Mouse (Mus musculus): ENCODE results near the gene Clip2. TPM values are rescaled to one million over a fixed set of nuclear protein-coding genes. Genes with fewer than 3 reads are reported as not detected.

The Clip2 gene
- polyA plus RNA-seq, 1 experiment = 14.2 TPM

DNA sequence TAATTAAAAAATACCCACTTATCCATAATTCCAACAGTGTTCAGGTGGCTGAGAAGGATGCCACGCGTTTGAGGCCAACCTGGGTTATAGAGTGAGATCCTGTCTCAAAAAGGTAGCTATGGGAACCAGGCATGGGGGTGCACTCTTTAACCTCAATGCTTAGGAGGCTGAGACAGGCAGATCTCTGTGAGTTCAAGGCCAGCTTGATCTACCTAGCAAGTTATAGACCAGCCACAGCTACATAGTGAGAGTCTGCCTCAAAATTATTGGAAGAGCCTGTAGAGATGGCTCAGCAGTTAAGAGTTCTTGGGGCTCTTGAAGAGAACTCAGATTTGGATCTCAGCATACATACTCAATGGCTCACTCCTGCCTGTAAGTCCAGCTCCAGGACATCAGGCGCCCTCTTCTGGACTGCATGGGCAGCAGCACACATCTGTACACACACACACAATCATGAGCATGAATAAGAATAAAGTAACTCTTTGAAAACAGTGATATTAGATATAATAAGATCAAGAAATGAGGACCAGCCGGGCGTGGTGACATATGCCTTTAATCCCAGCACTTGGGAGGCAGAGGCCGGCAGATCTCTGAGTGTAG is 77.1 kb downstream of the Clip2 start:
- Histone ChIP-seq H3K36me3 (ENCODE audit: control insufficient read depth, insufficient read depth) (no peaks in the 10 kb centered on the region), H3K4me3 (no peak overlapping the region), H3K79me2 (ENCODE audit: control insufficient read depth, insufficient read depth) (no peaks in the 10 kb centered on the region), H3K4me2 (ENCODE audit: low read depth) (no peak overlapping the region), H3K27me3 (ENCODE audit: control insufficient read depth, insufficient read depth, insufficient read length) (no peaks in the 10 kb centered on the region), H3ac (ENCODE audit: control insufficient read depth, insufficient read length) (no peak overlapping the region)
- TF ChIP-seq MYOD1 (IDR thresholded peaks at IDR 0.05; ENCODE audit: control insufficient read depth in 1 of 3, insufficient read length in 2 of 3, low read depth in 2 of 3) (no peak), USF1 (IDR thresholded peaks at IDR 0.05; ENCODE audit: low read depth) (no peak)

- TF ChIP-seq TCF3 (IDR thresholded peaks at IDR 0.05; ENCODE audit: insufficient read length, low read depth) (no peak), POLR2A (IDR thresholded peaks at IDR 0.05; ENCODE audit: insufficient read length, low read depth) (no peak), TCF12 (IDR thresholded peaks at IDR 0.05; ENCODE audit: insufficient read depth, poor library complexity, severe bottlenecking) (no peak), CEBPB (IDR thresholded peaks at IDR 0.05; ENCODE audit: insufficient read depth, poor library complexity, severe bottlenecking) (no peak), USF1 (IDR thresholded peaks at IDR 0.05; ENCODE audit: low read depth) (no peak), SRF (IDR thresholded peaks at IDR 0.05; ENCODE audit: control insufficient read depth, insufficient read length, low read depth) (no peak), REST (IDR thresholded peaks at IDR 0.05; ENCODE audit: insufficient read depth, insufficient read length) (no peak), MYOG (IDR thresholded peaks at IDR 0.05; ENCODE audit: control insufficient read depth in 1 of 3, insufficient read depth in 1 of 3, insufficient read length in 2 of 3, low read depth in 2 of 3) (no peak), MYOD1 (IDR thresholded peaks at IDR 0.05; ENCODE audit: control insufficient read depth in 1 of 3, insufficient read length in 2 of 3, low read depth in 2 of 3) (no peak)
- H3K27me3 ChIP-seq (ENCODE audit: control insufficient read depth, insufficient read depth, insufficient read length) = no peaks in the 10 kb centered on the region
- H3K79me2 ChIP-seq (ENCODE audit: control insufficient read depth, insufficient read depth) = no peaks in the 10 kb centered on the region
- no peaks in the 10 kb centered on the region for H3K36me3 ChIP-seq (ENCODE audit: control insufficient read depth, insufficient read depth)
- no peak overlapping the region for H3K4me2 ChIP-seq (ENCODE audit: low read depth)
- H3ac ChIP-seq (ENCODE audit: control insufficient read depth, insufficient read length) = peak overlapping the region; percentile 22
- no peak overlapping the region for H3K4me3 ChIP-seq
Measured at GRCm38 (mm10) chr5:134473902-134474301, 78.3 kb downstream of the Clip2 start.

DNA sequence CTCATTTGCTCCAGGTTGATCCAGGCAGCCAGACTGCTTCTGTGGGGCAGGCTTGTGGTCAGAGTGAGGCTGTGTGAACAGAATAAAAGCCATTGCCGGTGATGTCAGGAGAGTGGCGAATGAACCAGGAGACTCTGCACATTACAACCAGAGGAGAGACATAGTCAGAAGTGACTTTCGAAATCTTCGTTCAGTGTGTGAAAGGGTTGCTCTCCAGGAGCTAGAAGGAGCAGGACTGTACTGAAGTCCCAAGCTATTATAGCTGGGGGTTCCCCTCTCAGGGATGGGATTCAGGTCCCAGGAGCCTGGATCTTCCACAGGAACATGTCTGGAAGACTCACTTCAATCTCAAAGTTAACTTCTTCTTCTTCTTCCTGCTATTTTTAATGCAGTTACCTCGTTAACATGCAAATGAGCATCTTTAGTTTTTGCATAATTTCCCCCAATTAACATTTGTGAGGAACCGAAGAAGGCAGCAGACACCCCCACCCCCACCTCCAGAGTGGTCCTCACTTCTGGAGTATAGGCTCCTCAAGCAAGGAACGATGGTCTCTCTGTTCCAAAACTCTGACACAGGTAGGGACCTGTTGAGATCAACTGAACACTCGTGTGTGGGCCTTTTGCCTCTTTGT is 81.6 kb downstream of the Clip2 start:
- Histone ChIP-seq H3K27me3 (ENCODE audit: control insufficient read depth, insufficient read depth, insufficient read length) (no peaks in the 10 kb centered on the region), H3K36me3 (ENCODE audit: control insufficient read depth, insufficient read depth) (no peaks in the 10 kb centered on the region), H3K4me2 (ENCODE audit: low read depth) (no peak overlapping the region), H3ac (ENCODE audit: control insufficient read depth, insufficient read length) (no peak overlapping the region), H3K4me3 (no peak overlapping the region), H3K79me2 (ENCODE audit: control insufficient read depth, insufficient read depth) (no peaks in the 10 kb centered on the region)
- TF ChIP-seq POLR2AphosphoS2 (IDR thresholded peaks at IDR 0.05; ENCODE audit: insufficient read length, low read depth) = no peak
- no peak for TF ChIP-seq E2F4 (IDR thresholded peaks at IDR 0.05; ENCODE audit: insufficient read depth)
- TF ChIP-seq TCF12 (IDR thresholded peaks at IDR 0.05; ENCODE audit: insufficient read depth, poor library complexity, severe bottlenecking) = no peak

GRCm38 (mm10) chr5:134469559-134470150 is 82.6 kb downstream of the Clip2 start:
- Histone ChIP-seq H3K79me2 (ENCODE audit: control insufficient read depth, insufficient read depth) (no peaks in the 10 kb centered on the region), H3K27me3 (ENCODE audit: control insufficient read depth, insufficient read depth, insufficient read length) (no peaks in the 10 kb centered on the region), H3ac (ENCODE audit: control insufficient read depth, insufficient read length) (no peak overlapping the region), H3K36me3 (ENCODE audit: control insufficient read depth, insufficient read depth) (no peaks in the 10 kb centered on the region), H3K4me2 (ENCODE audit: low read depth) (no peak overlapping the region), H3K4me3 (no peak overlapping the region)
- TF ChIP-seq CEBPB (IDR thresholded peaks at IDR 0.05; ENCODE audit: insufficient read depth, poor library complexity, severe bottlenecking) (no peak), USF1 (IDR thresholded peaks at IDR 0.05; ENCODE audit: low read depth) (no peak), REST (IDR thresholded peaks at IDR 0.05; ENCODE audit: insufficient read depth, insufficient read length) (no peak), TCF3 (IDR thresholded peaks at IDR 0.05; ENCODE audit: insufficient read length, low read depth) (no peak), MAX (IDR thresholded peaks at IDR 0.05; ENCODE audit: low read depth) (no peak), SRF (IDR thresholded peaks at IDR 0.05; ENCODE audit: control insufficient read depth, insufficient read length, low read depth) (no peak), TCF12 (IDR thresholded peaks at IDR 0.05; ENCODE audit: insufficient read depth, poor library complexity, severe bottlenecking) (no peak), E2F4 (IDR thresholded peaks at IDR 0.05; ENCODE audit: insufficient read depth) (no peak), MYOD1 (IDR thresholded peaks at IDR 0.05; ENCODE audit: control insufficient read depth in 1 of 3, insufficient read length in 2 of 3, low read depth in 2 of 3) (no peak), POLR2A (IDR thresholded peaks at IDR 0.05; ENCODE audit: insufficient read length, low read depth) (no peak)

- H3K36me3 ChIP-seq (ENCODE audit: control insufficient read depth, insufficient read depth) = no peaks in the 10 kb centered on the region
Measured at GRCm38 (mm10) chr5:134468158-134468765, 84.0 kb downstream of the Clip2 start.

More at GRCm38 (mm10) chr5:134468158-134468765, 84.0 kb downstream of the Clip2 start:
- H3K4me2 ChIP-seq (ENCODE audit: low read depth) = no peak overlapping the region
- TF ChIP-seq USF1 (IDR thresholded peaks at IDR 0.05; ENCODE audit: low read depth) (no peak), REST (IDR thresholded peaks at IDR 0.05; ENCODE audit: insufficient read depth, insufficient read length) (no peak), SRF (IDR thresholded peaks at IDR 0.05; ENCODE audit: control insufficient read depth, insufficient read length, low read depth) (no peak), MAX (IDR thresholded peaks at IDR 0.05; ENCODE audit: low read depth) (no peak), MYOG (IDR thresholded peaks at IDR 0.05; ENCODE audit: control insufficient read depth in 1 of 3, insufficient read depth in 1 of 3, insufficient read length in 2 of 3, low read depth in 2 of 3) (no peak), E2F4 (IDR thresholded peaks at IDR 0.05; ENCODE audit: insufficient read depth) (no peak), TCF3 (IDR thresholded peaks at IDR 0.05; ENCODE audit: insufficient read length, low read depth) (no peak), POLR2AphosphoS2 (IDR thresholded peaks at IDR 0.05; ENCODE audit: insufficient read length, low read depth) (no peak), POLR2A (IDR thresholded peaks at IDR 0.05; ENCODE audit: insufficient read length, low read depth) (no peak), CEBPB (IDR thresholded peaks at IDR 0.05; ENCODE audit: insufficient read depth, poor library complexity, severe bottlenecking) (no peak), TCF12 (IDR thresholded peaks at IDR 0.05; ENCODE audit: insufficient read depth, poor library complexity, severe bottlenecking) (no peak), MYOD1 (IDR thresholded peaks at IDR 0.05; ENCODE audit: control insufficient read depth in 1 of 3, insufficient read length in 2 of 3, low read depth in 2 of 3) (no peak)
- no peaks in the 10 kb centered on the region for H3K27me3 ChIP-seq (ENCODE audit: control insufficient read depth, insufficient read depth, insufficient read length)
- H3ac ChIP-seq (ENCODE audit: control insufficient read depth, insufficient read length) = no peak overlapping the region
- no peaks in the 10 kb centered on the region for H3K79me2 ChIP-seq (ENCODE audit: control insufficient read depth, insufficient read depth)
- H3K4me3 ChIP-seq = no peak overlapping the region
